Mouse (Mus musculus): Measurements from ENCODE around the gene Cx3cr1. TPM values are rescaled to one million over a fixed set of nuclear protein-coding genes. Genes with fewer than 3 reads are reported as not detected.
"Not testable (repeated sequence)": the region's sequence is repeated elsewhere in the genome, so short reads cannot be mapped to it uniquely, and the experiment has no call there.

Cx3cr1 gene
- total RNA-seq (2018; cell fraction: chromatin; rRNA removed), result 1 to 10 TPM in 1 of 26 experiments, under 1 TPM in 7, not detected in 18; 0.17 to 5.4 (median 0.26) TPM
- under 1 TPM; 0.17 to 0.76 (median 0.39) TPM for total RNA-seq (2018; cell fraction: cytosol; rRNA removed)
- 1 to 10 TPM in 4 of 26 experiments, under 1 TPM in 21, not detected in 1; 0.30 to 2.9 (median 0.58) TPM for total RNA-seq (2018; cell fraction: nucleus; rRNA removed)
- polyA plus RNA-seq (2018), result 0.66 to 3.0 TPM (median 0.75 TPM) in 3 replicates

GRCm38 (mm10) chr9:120069779-120070178 is at the start of gene Cx3cr1:
Cx3cr1 (minus strand) TSS chr9:120069879.
- Histone ChIP-seq H3K4me3 (ENCODE audit: inconsistent target) (no peak within 1 kb of the TSS), H3K79me2 (ENCODE audit: inconsistent target) (peaks cover 6% of the 10 kb centered on the region; the same call in 1 of the 2 replicates), H3K36me3 (ENCODE audit: inconsistent target) (no peaks in the 10 kb centered on the region), H3K27ac (peak within 1 kb of the TSS; percentile 37)
- 80% methylated on average over 11 of the region's 11 CpGs for WGBS (ENCODE audit: missing documents)

- WGBS (ENCODE audit: missing documents), result 11% methylated on average over 4 of the region's 4 CpGs
- Histone ChIP-seq H3K27ac (peak overlapping the region; percentile 84), H3K79me2 (ENCODE audit: inconsistent target) (peaks cover 26% of the 10 kb centered on the region), H3K4me3 (ENCODE audit: inconsistent target) (no peak overlapping the region), H3K36me3 (ENCODE audit: inconsistent target) (peaks cover 25% of the 10 kb centered on the region)
Measured at GRCm38 (mm10) chr9:120118212-120118611, 48.5 kb upstream of the Cx3cr1 start.

GRCm38 (mm10) chr9:120116184-120116624 is 46.5 kb upstream of the Cx3cr1 start:
- WGBS (ENCODE audit: missing documents), result 35% methylated on average over 8 of the region's 8 CpGs
- H3K79me2 ChIP-seq (ENCODE audit: inconsistent target), result peaks cover 46% of the 10 kb centered on the region
- peaks cover 10% of the 10 kb centered on the region for H3K36me3 ChIP-seq (ENCODE audit: inconsistent target)
- no peak overlapping the region for H3K4me3 ChIP-seq (ENCODE audit: inconsistent target)
- H3K27ac ChIP-seq, result peak overlapping the region; percentile 84

- Histone ChIP-seq H3K4me3 (ENCODE audit: inconsistent target) (no peak overlapping the region), H3K79me2 (ENCODE audit: inconsistent target) (peaks cover 50% of the 10 kb centered on the region), H3K36me3 (ENCODE audit: inconsistent target) (peaks cover 4% of the 10 kb centered on the region; the same call in 1 of the 2 replicates), H3K27ac (peak overlapping the region; percentile 84)
- WGBS (ENCODE audit: missing documents), result 76% methylated on average over 5 of the region's 5 CpGs
Measured at GRCm38 (mm10) chr9:120115580-120115979, 45.9 kb upstream of the Cx3cr1 start.

GRCm38 (mm10) chr9:120114789-120115151 is 45.1 kb upstream of the Cx3cr1 start:
- H3K36me3 ChIP-seq (ENCODE audit: inconsistent target), result no peaks in the 10 kb centered on the region
- H3K4me3 ChIP-seq (ENCODE audit: inconsistent target), result no peak overlapping the region
- H3K79me2 ChIP-seq (ENCODE audit: inconsistent target), result peaks cover 50% of the 10 kb centered on the region
- WGBS (ENCODE audit: missing documents), result 89% methylated on average over 2 of the region's 2 CpGs
- no peak overlapping the region for H3K27ac ChIP-seq

- Histone ChIP-seq H3K4me3 (ENCODE audit: inconsistent target) (no peak overlapping the region), H3K79me2 (ENCODE audit: inconsistent target) (peaks cover 50% of the 10 kb centered on the region), H3K27ac (no peak overlapping the region), H3K36me3 (ENCODE audit: inconsistent target) (no peaks in the 10 kb centered on the region)
- 93% methylated on average over 17 of the region's 17 CpGs for WGBS (ENCODE audit: missing documents)
Measured at GRCm38 (mm10) chr9:120114051-120114788, 44.5 kb upstream of the Cx3cr1 start.

GRCm38 (mm10) chr9:120113456-120113855 is 43.8 kb upstream of the Cx3cr1 start:
- Histone ChIP-seq H3K27ac (no peak overlapping the region), H3K36me3 (ENCODE audit: inconsistent target) (no peaks in the 10 kb centered on the region), H3K4me3 (ENCODE audit: inconsistent target) (no peak overlapping the region), H3K79me2 (ENCODE audit: inconsistent target) (peaks cover 50% of the 10 kb centered on the region)
- WGBS (ENCODE audit: missing documents), result 98% methylated on average over 5 of the region's 7 CpGs

GRCm38 (mm10) chr9:120112472-120112871 is 42.8 kb upstream of the Cx3cr1 start:
- WGBS (ENCODE audit: missing documents), result 94% methylated on average over 6 of the region's 6 CpGs

GRCm38 (mm10) chr9:120111156-120111945 is 41.7 kb upstream of the Cx3cr1 start:
- Histone ChIP-seq H3K36me3 (ENCODE audit: inconsistent target) (no peaks in the 10 kb centered on the region), H3K27ac (no peak overlapping the region), H3K79me2 (ENCODE audit: inconsistent target) (peaks cover 50% of the 10 kb centered on the region), H3K4me3 (ENCODE audit: inconsistent target) (peak overlapping the region; percentile 51)
- 72% methylated on average over 14 of the region's 15 CpGs for WGBS (ENCODE audit: missing documents)

More at GRCm38 (mm10) chr9:120112472-120112871, 42.8 kb upstream of the Cx3cr1 start:
- no peaks in the 10 kb centered on the region for H3K36me3 ChIP-seq (ENCODE audit: inconsistent target)
- H3K4me3 ChIP-seq (ENCODE audit: inconsistent target), result no peak overlapping the region
- H3K79me2 ChIP-seq (ENCODE audit: inconsistent target), result peaks cover 50% of the 10 kb centered on the region
- H3K27ac ChIP-seq, result no peak overlapping the region

GRCm38 (mm10) chr9:120110211-120111018 is 40.7 kb upstream of the Cx3cr1 start, which contains the start of gene Slc25a38:
Slc25a38 (plus strand) TSS chr9:120110374.
- under 1% methylated on average over 61 of the region's 62 CpGs for WGBS (ENCODE audit: missing documents)
- peak within 1 kb of the TSS; percentile 40; the same call in 1 of the 2 replicates for H3K27ac ChIP-seq
- H3K4me3 ChIP-seq (ENCODE audit: inconsistent target), result peak within 1 kb of the TSS; percentile 51
- no peaks in the 10 kb centered on the region for H3K36me3 ChIP-seq (ENCODE audit: inconsistent target)
- H3K79me2 ChIP-seq (ENCODE audit: inconsistent target), result peaks cover 45% of the 10 kb centered on the region

GRCm38 (mm10) chr9:120108953-120109352 is 39.3 kb upstream of the Cx3cr1 start:
- H3K36me3 ChIP-seq (ENCODE audit: inconsistent target); H3K27ac ChIP-seq; H3K4me3 ChIP-seq (ENCODE audit: inconsistent target): not testable (repeated sequence)
- H3K79me2 ChIP-seq (ENCODE audit: inconsistent target), result peaks cover 30% of the 10 kb centered on the region
- WGBS (ENCODE audit: missing documents), result 93% methylated on average over 12 of the region's 12 CpGs

GRCm38 (mm10) chr9:120101165-120101564 is 31.5 kb upstream of the Cx3cr1 start:
- WGBS (ENCODE audit: missing documents), result 77% methylated on average over 2 of the region's 2 CpGs
- Histone ChIP-seq H3K36me3 (ENCODE audit: inconsistent target) (no peaks in the 10 kb centered on the region), H3K79me2 (ENCODE audit: inconsistent target) (no peaks in the 10 kb centered on the region), H3K27ac (no peak overlapping the region), H3K4me3 (ENCODE audit: inconsistent target) (no peak overlapping the region)

- Histone ChIP-seq H3K4me3 (ENCODE audit: inconsistent target) (no peak overlapping the region), H3K79me2 (ENCODE audit: inconsistent target) (no peaks in the 10 kb centered on the region), H3K27ac (no peak overlapping the region), H3K36me3 (ENCODE audit: inconsistent target) (no peaks in the 10 kb centered on the region)
- WGBS (ENCODE audit: missing documents), result 94% methylated on average over 7 of the region's 8 CpGs
Measured at GRCm38 (mm10) chr9:120099304-120099703, 29.6 kb upstream of the Cx3cr1 start.

GRCm38 (mm10) chr9:120098682-120099081 is 29.0 kb upstream of the Cx3cr1 start:
- no peak overlapping the region for H3K27ac ChIP-seq
- H3K4me3 ChIP-seq (ENCODE audit: inconsistent target), result no peak overlapping the region
- no peaks in the 10 kb centered on the region for H3K79me2 ChIP-seq (ENCODE audit: inconsistent target)
- 23% methylated on average over 7 of the region's 7 CpGs for WGBS (ENCODE audit: missing documents)
- no peaks in the 10 kb centered on the region for H3K36me3 ChIP-seq (ENCODE audit: inconsistent target)
